In genomic region chr9:111285676-111286075, GRCm38 (mm10) we compare ENCODE assay signal across 14 mouse cellular contexts. TPM values are rescaled to one million over a fixed set of nuclear protein-coding genes. Genes with fewer than 3 reads are reported as not detected.
DNase-seq lines count a peak whose midpoint lies in the region; ATAC-seq and TF ChIP-seq lines count a peak whose summit lies in the region.
"Had no signal": no experiment of that assay in that cellular context is flagged by ENCODE, and none has a peak within 500 bp of the region (broad histone marks: within the 10 kb centered on the region; RNA-seq: fewer than 3 reads in every experiment).

No protein-coding gene starts in this region.

- H3K27me3 ChIP-seq in neural tube, embryonic 15.5 days (replicated peaks), result no peaks in the 10 kb centered on the region
- no peaks in the 10 kb centered on the region for H3K27me3 ChIP-seq in embryonic facial prominence, embryonic 14.5 days (replicated peaks; ENCODE audit: control insufficient read depth, insufficient read depth, low read length)
- no peaks in the 10 kb centered on the region for H3K27me3 ChIP-seq in hindbrain, postnatal 0 days (ENCODE audit: insufficient read depth, low read length)
- no peaks in the 10 kb centered on the region for H3K27me3 ChIP-seq in neural tube, embryonic 13.5 days
- H3K27me3 ChIP-seq: lung, embryonic 15.5 days had no signal

- H3K27ac ChIP-seq in neural tube, embryonic 15.5 days (replicated peaks), result no peak overlapping the region
- H3K27ac ChIP-seq in embryonic facial prominence, embryonic 14.5 days (replicated peaks; ENCODE audit: low read depth, low read length), result no peak overlapping the region
- peak overlapping the region; percentile 8; the same call in 1 of the 2 replicates for H3K27ac ChIP-seq in hindbrain, postnatal 0 days
- 0 out of 2 replicates have a peak overlapping the region, but pooled peaks have one; percentile 42 for H3K27ac ChIP-seq in neural tube, embryonic 13.5 days (replicated peaks)
- H3K27ac ChIP-seq: lung, embryonic 15.5 days had no signal

- H3K4me3 ChIP-seq in neural tube, embryonic 15.5 days (replicated peaks), result no peak overlapping the region
- H3K4me3 ChIP-seq in embryonic facial prominence, embryonic 14.5 days (ENCODE audit: low read depth, low read length), result no peak overlapping the region
- no peak overlapping the region for H3K4me3 ChIP-seq in hindbrain, postnatal 0 days (ENCODE audit: low read length)
- no peak overlapping the region for H3K4me3 ChIP-seq in neural tube, embryonic 13.5 days
- H3K4me3 ChIP-seq: lung, embryonic 15.5 days had no signal

- H3K36me3 ChIP-seq in neural tube, embryonic 15.5 days, result no peaks in the 10 kb centered on the region
- H3K36me3 ChIP-seq in embryonic facial prominence, embryonic 14.5 days (ENCODE audit: control insufficient read depth, insufficient read depth, low read length), result no peaks in the 10 kb centered on the region
- no peaks in the 10 kb centered on the region for H3K36me3 ChIP-seq in hindbrain, postnatal 0 days (ENCODE audit: insufficient read depth, low read length)
- 0 out of 2 replicates have a peak, but pooled peaks cover 3% of the 10 kb centered on the region for H3K36me3 ChIP-seq in neural tube, embryonic 13.5 days
- H3K36me3 ChIP-seq: lung, embryonic 15.5 days had no signal

- peak; percentile 27 for DNase-seq in neural tube, embryonic 10.5 days (ENCODE audit: extremely low spot score, low spot score)
- DNase-seq in embryonic facial prominence, embryonic 14.5 days (ENCODE audit: low spot score), result peak; percentile 2
- DNase-seq in hindbrain, postnatal 0 days (ENCODE audit: low spot score), result peak; percentile 60
- no peak for DNase-seq in T-cell, adult 2 months (ENCODE audit: low spot score)
- DNase-seq: cerebellum, adult 11 months; gastrocnemius, postnatal 10 days; heart, postnatal 14 days; kidney, postnatal 14 days; thymus, adult 18-20 months had no signal

- TF ChIP-seq CTCF in hindbrain, postnatal 0 days (IDR thresholded peaks at IDR 0.05; ENCODE audit: low read depth), result no peak

- H3K9ac ChIP-seq in neural tube, embryonic 15.5 days (replicated peaks), result no peak overlapping the region
- no peak overlapping the region for H3K9ac ChIP-seq in embryonic facial prominence, embryonic 14.5 days (ENCODE audit: low read depth, low read length)
- no peak overlapping the region for H3K9ac ChIP-seq in hindbrain, postnatal 0 days (replicated peaks; ENCODE audit: low read length)
- H3K9ac ChIP-seq in neural tube, embryonic 13.5 days, result peak overlapping the region; percentile 1; the same call in 1 of the 2 replicates
- H3K9ac ChIP-seq: lung, embryonic 15.5 days had no signal

- no peak for ATAC-seq in neural tube, embryonic 15.5 days (ENCODE audit: low FRiP score)
- ATAC-seq in embryonic facial prominence, embryonic 14.5 days (ENCODE audit: low read depth), result no peak
- 0 out of 2 replicates have a peak, but pooled peaks have one; percentile 55 for ATAC-seq in hindbrain, postnatal 0 days
- ATAC-seq in neural tube, embryonic 13.5 days (ENCODE audit: low read depth), result no peak
- no peak for ATAC-seq in granulocyte monocyte progenitor cell, adult 5-6 weeks (replicated peaks; ENCODE audit: poor library complexity, severe bottlenecking)
- ATAC-seq: activated CD4-positive, CD25-positive, alpha-beta regulatory T cell, adult 4 months had no signal

- 16% methylated on average over 5 of the region's 5 CpGs for WGBS in neural tube, embryonic 15.5 days
- 28% methylated on average over 5 of the region's 5 CpGs for WGBS in embryonic facial prominence, embryonic 14.5 days
- 10% methylated on average over 5 of the region's 5 CpGs for WGBS in hindbrain, postnatal 0 days
- WGBS in neural tube, embryonic 13.5 days, result 11% methylated on average over 5 of the region's 5 CpGs

- no peak overlapping the region for H3K4me2 ChIP-seq in neural tube, embryonic 15.5 days
- no peak overlapping the region for H3K4me2 ChIP-seq in embryonic facial prominence, embryonic 14.5 days (ENCODE audit: low read depth, low read length)
- H3K4me2 ChIP-seq in hindbrain, postnatal 0 days (ENCODE audit: low read depth, low read length), result no peak overlapping the region
- H3K4me2 ChIP-seq in neural tube, embryonic 13.5 days, result no peak overlapping the region
- H3K4me2 ChIP-seq: lung, embryonic 15.5 days had no signal

- H3K4me1 ChIP-seq in neural tube, embryonic 15.5 days, result peaks cover 16% of the 10 kb centered on the region; the same call in 1 of the 2 replicates
- no peaks in the 10 kb centered on the region; the same call in 1 of the 2 replicates for H3K4me1 ChIP-seq in embryonic facial prominence, embryonic 14.5 days (ENCODE audit: control insufficient read depth, insufficient read depth, low read length)
- no peaks in the 10 kb centered on the region for H3K4me1 ChIP-seq in hindbrain, postnatal 0 days (ENCODE audit: insufficient read depth, low read length)
- peaks cover 5% of the 10 kb centered on the region for H3K4me1 ChIP-seq in neural tube, embryonic 13.5 days (replicated peaks)

- no peaks in the 10 kb centered on the region for H3K9me3 ChIP-seq in neural tube, embryonic 15.5 days (replicated peaks)
- no peaks in the 10 kb centered on the region for H3K9me3 ChIP-seq in embryonic facial prominence, embryonic 14.5 days (ENCODE audit: control insufficient read depth, low read length)
- H3K9me3 ChIP-seq in hindbrain, postnatal 0 days (ENCODE audit: low read length), result no peaks in the 10 kb centered on the region
- no peaks in the 10 kb centered on the region for H3K9me3 ChIP-seq in neural tube, embryonic 13.5 days
- H3K9me3 ChIP-seq: lung, embryonic 15.5 days had no signal

RNA-seq across cellular contexts. Expression of gene Epm2aip1, which starts 13.9 kb away (rescaled TPM):
- polyA plus RNA-seq in neural tube, embryonic 15.5 days (2015; fragmentation: Nextera tagmentation; extraction: Ambion mirVana), result 46.5 and 50.7 TPM in 2 replicates
- polyA plus RNA-seq in embryonic facial prominence, embryonic 14.5 days (2014; fragmentation: Nextera tagmentation; extraction: Ambion mirVana), result 47.0 and 48.2 TPM in 2 replicates
- 73.1 and 81.4 TPM in 2 replicates for total RNA-seq in hindbrain, postnatal 0 days (2014; rRNA removed)
- 34.4 and 36.0 TPM in 2 replicates for polyA plus RNA-seq in hindbrain, postnatal 0 days (2015; fragmentation: Nextera tagmentation; extraction: Ambion mirVana)
- 39.3 and 43.9 TPM in 2 replicates for polyA plus RNA-seq in neural tube, embryonic 13.5 days (2015; fragmentation: Nextera tagmentation; extraction: Ambion mirVana)
- 21.9 and 25.8 TPM in 2 replicates for total RNA-seq in granulocyte monocyte progenitor cell, adult 5-6 weeks (2014; fragmentation: Nextera tagmentation)
- total RNA-seq in granulocyte monocyte progenitor cell, adult 5-6 weeks (2017), result 15.9 and 18.7 TPM in 2 replicates

RNA-seq across cellular contexts. Expression of gene Mlh1, which starts 14.1 kb away (rescaled TPM):
- 26.3 and 30.9 TPM in 2 replicates for polyA plus RNA-seq in neural tube, embryonic 15.5 days (2015; fragmentation: Nextera tagmentation; extraction: Ambion mirVana)
- 33.6 and 34.2 TPM in 2 replicates for polyA plus RNA-seq in embryonic facial prominence, embryonic 14.5 days (2014; fragmentation: Nextera tagmentation; extraction: Ambion mirVana)
- total RNA-seq in hindbrain, postnatal 0 days (2014; rRNA removed), result 16.1 and 24.0 TPM in 2 replicates
- polyA plus RNA-seq in hindbrain, postnatal 0 days (2015; fragmentation: Nextera tagmentation; extraction: Ambion mirVana), result 16.0 and 19.4 TPM in 2 replicates
- 24.9 and 26.5 TPM in 2 replicates for polyA plus RNA-seq in neural tube, embryonic 13.5 days (2015; fragmentation: Nextera tagmentation; extraction: Ambion mirVana)
- total RNA-seq in granulocyte monocyte progenitor cell, adult 5-6 weeks (2014; fragmentation: Nextera tagmentation), result 46.0 and 47.0 TPM in 2 replicates
- total RNA-seq in granulocyte monocyte progenitor cell, adult 5-6 weeks (2017), result 46.9 and 61.6 TPM in 2 replicates

RNA-seq across cellular contexts. Expression of gene Trank1, which starts 25.9 kb away (rescaled TPM):
- 10.1 and 12.4 TPM in 2 replicates for polyA plus RNA-seq in neural tube, embryonic 15.5 days (2015; fragmentation: Nextera tagmentation; extraction: Ambion mirVana)
- 0.79 and 0.92 TPM in 2 replicates for polyA plus RNA-seq in embryonic facial prominence, embryonic 14.5 days (2014; fragmentation: Nextera tagmentation; extraction: Ambion mirVana)
- 42.8 and 49.0 TPM in 2 replicates for total RNA-seq in hindbrain, postnatal 0 days (2014; rRNA removed)
- polyA plus RNA-seq in hindbrain, postnatal 0 days (2015; fragmentation: Nextera tagmentation; extraction: Ambion mirVana), result 12.6 and 13.1 TPM in 2 replicates
- 1.9 and 2.9 TPM in 2 replicates for polyA plus RNA-seq in neural tube, embryonic 13.5 days (2015; fragmentation: Nextera tagmentation; extraction: Ambion mirVana)
- total RNA-seq in granulocyte monocyte progenitor cell, adult 5-6 weeks (2014; fragmentation: Nextera tagmentation), result not detected in 2 replicates
- not detected in 2 replicates for total RNA-seq in granulocyte monocyte progenitor cell, adult 5-6 weeks (2017)
- total RNA-seq: heart, postnatal 14 days had no signal

Comparison
In these comparisons a context has a peak if more than half of its experiments do, and no peak if none do; other contexts are left out.
1. H3K27ac ChIP-seq: peak in hindbrain, postnatal 0 days (single experiment) and neural tube, embryonic 13.5 days (single experiment); none in neural tube, embryonic 15.5 days (single experiment) and embryonic facial prominence, embryonic 14.5 days (single experiment).